Mouse (Mus musculus): ENCODE measurements around the gene Elf2. TPM values are rescaled to one million over a fixed set of nuclear protein-coding genes. Genes with fewer than 3 reads are reported as not detected.

Elf2 gene
- polyA plus RNA-seq, 1 experiment, result 28.1 TPM

DNA sequence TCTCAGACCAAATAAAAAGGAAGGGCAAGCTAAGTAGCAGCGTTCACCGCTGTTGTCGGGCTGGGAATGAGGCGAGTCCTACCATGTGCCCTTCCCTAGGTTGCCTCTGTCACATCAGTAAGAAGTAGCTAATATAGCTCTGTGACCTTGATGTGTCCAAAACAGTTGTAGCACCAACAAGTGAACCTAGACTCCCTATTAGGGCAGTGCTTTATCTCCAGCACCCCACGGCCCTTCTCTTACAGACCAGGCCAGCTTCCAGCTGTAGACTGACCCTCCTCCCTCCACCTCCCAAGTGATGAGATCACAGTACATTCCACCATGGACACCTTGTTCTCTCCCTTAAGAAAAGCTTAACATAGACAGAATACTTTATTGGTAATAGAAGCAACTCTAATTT, 82.4 kb downstream of the Elf2 start:
- H3K36me3 ChIP-seq (ENCODE audit: control insufficient read depth, insufficient read depth, low read length), result peaks cover 2% of the 10 kb centered on the region
- H3K27me3 ChIP-seq (replicated peaks; ENCODE audit: control insufficient read depth, insufficient read depth, low read length), result no peaks in the 10 kb centered on the region
- WGBS, result 89% methylated on average over 5 of the region's 5 CpGs
- TF ChIP-seq POLR2A (IDR thresholded peaks at IDR 0.05; ENCODE audit: low read depth, low read length) (no peak), CTCF (conservative IDR thresholded peaks at IDR 0.05; ENCODE audit: insufficient read depth, insufficient read length, low read depth, low read length) (no peak)
- no peaks in the 10 kb centered on the region for H3K4me1 ChIP-seq (ENCODE audit: control insufficient read depth, insufficient read depth, low read length)
- no peak overlapping the region for H3K27ac ChIP-seq (ENCODE audit: insufficient read depth, low read depth, low read length)
- no peak for DNase-seq
- H3K4me3 ChIP-seq (ENCODE audit: insufficient read depth, low read depth, low read length), result no peak overlapping the region

DNA sequence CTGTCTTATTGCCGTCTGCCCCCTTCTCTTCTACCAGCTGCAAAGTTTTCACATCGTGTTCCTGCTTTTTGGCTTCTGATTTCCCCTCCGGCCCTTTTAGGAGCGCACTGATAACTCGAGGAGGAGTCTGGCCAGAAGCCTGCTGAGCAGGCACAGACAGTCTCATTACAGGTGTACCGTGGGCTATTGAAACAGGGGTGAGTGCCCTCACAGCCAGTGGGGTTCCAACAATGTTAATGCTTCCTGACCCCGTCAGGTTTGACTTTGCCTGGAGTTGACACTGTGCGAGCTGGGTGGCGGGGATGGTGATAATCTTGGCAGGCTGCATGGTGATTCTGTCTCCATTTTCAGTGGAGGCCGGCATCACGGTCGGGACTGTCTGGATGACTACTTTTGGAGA, 84.0 kb downstream of the Elf2 start:
- no peak for DNase-seq
- Histone ChIP-seq H3K27ac (ENCODE audit: insufficient read depth, low read depth, low read length) (no peak overlapping the region), H3K36me3 (ENCODE audit: control insufficient read depth, insufficient read depth, low read length) (peaks cover 2% of the 10 kb centered on the region), H3K4me1 (ENCODE audit: control insufficient read depth, insufficient read depth, low read length) (no peaks in the 10 kb centered on the region), H3K27me3 (replicated peaks; ENCODE audit: control insufficient read depth, insufficient read depth, low read length) (no peaks in the 10 kb centered on the region), H3K4me3 (ENCODE audit: insufficient read depth, low read depth, low read length) (no peak overlapping the region)
- 85% methylated on average over 12 of the region's 12 CpGs for WGBS
- TF ChIP-seq CTCF (conservative IDR thresholded peaks at IDR 0.05; ENCODE audit: insufficient read depth, insufficient read length, low read depth, low read length) (no peak), POLR2A (IDR thresholded peaks at IDR 0.05; ENCODE audit: low read depth, low read length) (no peak)

DNA sequence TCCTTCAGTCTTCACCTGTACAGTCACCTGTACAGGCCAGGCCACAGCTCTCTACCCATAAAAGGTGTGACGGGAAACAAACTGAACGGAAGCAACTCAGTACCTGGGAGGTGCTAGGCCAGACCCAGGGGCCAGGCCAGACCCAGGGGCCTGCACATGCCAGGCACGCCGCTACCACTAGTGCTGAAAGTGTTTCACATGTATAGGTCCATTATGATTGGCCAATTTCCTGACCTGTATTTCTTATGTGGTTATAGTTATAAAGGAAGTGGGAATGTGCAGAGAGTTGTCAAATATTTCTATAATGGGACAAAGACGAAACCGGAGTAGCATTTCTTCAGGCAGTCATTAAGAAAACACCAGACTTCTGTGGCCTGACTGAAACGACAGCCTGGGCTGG, 85.7 kb downstream of the Elf2 start:
- no peak for DNase-seq
- 84% methylated on average over 7 of the region's 7 CpGs for WGBS
- peaks cover 2% of the 10 kb centered on the region for H3K36me3 ChIP-seq (ENCODE audit: control insufficient read depth, insufficient read depth, low read length)

DNA sequence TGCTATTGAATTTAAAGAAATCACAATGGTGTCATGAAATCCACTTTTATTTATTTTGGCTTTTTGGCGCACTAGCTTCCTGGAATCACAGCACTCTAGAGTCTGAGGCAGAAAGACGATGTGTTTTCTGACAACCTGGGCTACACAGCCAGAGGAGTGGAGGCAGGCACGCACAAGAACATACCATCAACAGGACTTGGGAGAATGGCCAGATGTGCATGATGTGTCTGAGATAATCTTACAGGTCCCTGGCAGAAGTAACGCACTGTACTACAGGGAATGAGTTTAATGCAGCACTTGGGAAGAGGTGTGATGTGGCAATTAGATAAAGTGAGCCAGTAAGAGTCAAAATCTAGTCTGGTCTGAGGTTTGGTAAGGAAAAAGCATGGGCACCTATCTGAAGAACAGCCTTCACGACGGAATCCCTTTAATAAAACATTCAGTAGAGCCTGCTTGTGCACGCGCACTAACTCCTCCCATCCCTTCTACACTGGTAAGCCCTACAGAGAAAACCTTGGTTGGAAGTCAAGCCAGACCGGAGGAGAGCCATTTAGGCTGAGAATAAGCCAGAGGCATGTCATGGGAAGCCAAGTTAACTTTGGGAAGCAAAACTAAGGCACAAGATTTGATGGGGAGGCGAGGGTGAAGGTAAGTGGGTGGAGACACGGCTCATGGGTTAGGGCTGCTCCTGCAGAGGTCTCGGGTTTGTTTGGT, 87.6 kb downstream of the Elf2 start:
- DNase-seq, result no peak
- TF ChIP-seq POLR2A (IDR thresholded peaks at IDR 0.05; ENCODE audit: low read depth, low read length) (no peak), CTCF (conservative IDR thresholded peaks at IDR 0.05; ENCODE audit: insufficient read depth, insufficient read length, low read depth, low read length) (no peak)
- H3K4me3 ChIP-seq (ENCODE audit: insufficient read depth, low read depth, low read length), result no peak overlapping the region
- H3K27ac ChIP-seq (ENCODE audit: insufficient read depth, low read depth, low read length), result no peak overlapping the region
- peaks cover 2% of the 10 kb centered on the region; the same call in 1 of the 2 replicates for H3K36me3 ChIP-seq (ENCODE audit: control insufficient read depth, insufficient read depth, low read length)
- WGBS, result 90% methylated on average over 12 of the region's 12 CpGs
- no peaks in the 10 kb centered on the region for H3K27me3 ChIP-seq (replicated peaks; ENCODE audit: control insufficient read depth, insufficient read depth, low read length)
- H3K4me1 ChIP-seq (ENCODE audit: control insufficient read depth, insufficient read depth, low read length), result no peaks in the 10 kb centered on the region

More for the DNA sequence above, 85.7 kb downstream of the Elf2 start:
- Histone ChIP-seq H3K27me3 (replicated peaks; ENCODE audit: control insufficient read depth, insufficient read depth, low read length) (no peaks in the 10 kb centered on the region), H3K27ac (ENCODE audit: insufficient read depth, low read depth, low read length) (no peak overlapping the region), H3K4me3 (ENCODE audit: insufficient read depth, low read depth, low read length) (no peak overlapping the region), H3K4me1 (ENCODE audit: control insufficient read depth, insufficient read depth, low read length) (no peaks in the 10 kb centered on the region)
- TF ChIP-seq POLR2A (IDR thresholded peaks at IDR 0.05; ENCODE audit: low read depth, low read length), result no peak
- TF ChIP-seq CTCF (conservative IDR thresholded peaks at IDR 0.05; ENCODE audit: insufficient read depth, insufficient read length, low read depth, low read length), result no peak

DNA sequence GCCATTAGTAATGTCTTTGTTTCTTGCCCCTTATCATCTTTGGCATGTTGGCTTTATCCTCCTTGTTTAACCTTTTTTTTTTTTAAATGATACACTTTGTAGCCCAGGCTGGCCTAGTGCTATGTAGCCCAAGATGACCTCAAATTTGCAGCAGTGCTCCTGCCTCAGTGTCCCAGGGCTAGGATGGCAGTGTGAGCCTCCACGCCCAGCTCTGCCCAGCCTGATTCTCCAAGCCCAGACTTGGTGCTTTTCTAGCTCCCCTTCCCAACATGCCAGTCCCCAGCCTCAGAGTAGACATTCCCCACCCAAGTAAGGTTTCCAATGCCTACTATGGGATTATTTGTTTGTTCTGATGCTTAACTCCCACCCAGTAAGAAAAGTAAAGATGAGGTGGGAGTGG, 88.2 kb downstream of the Elf2 start:
- Histone ChIP-seq H3K4me1 (ENCODE audit: control insufficient read depth, insufficient read depth, low read length) (no peaks in the 10 kb centered on the region), H3K36me3 (ENCODE audit: control insufficient read depth, insufficient read depth, low read length) (peaks cover 2% of the 10 kb centered on the region; the same call in 1 of the 2 replicates), H3K27me3 (replicated peaks; ENCODE audit: control insufficient read depth, insufficient read depth, low read length) (no peaks in the 10 kb centered on the region), H3K4me3 (ENCODE audit: insufficient read depth, low read depth, low read length) (no peak overlapping the region), H3K27ac (ENCODE audit: insufficient read depth, low read depth, low read length) (no peak overlapping the region)
- no peak for TF ChIP-seq CTCF (conservative IDR thresholded peaks at IDR 0.05; ENCODE audit: insufficient read depth, insufficient read length, low read depth, low read length)
- TF ChIP-seq POLR2A (IDR thresholded peaks at IDR 0.05; ENCODE audit: low read depth, low read length), result no peak
- DNase-seq, result no peak
- WGBS, result 94% methylated on average over 1 of the region's 1 CpGs

DNA sequence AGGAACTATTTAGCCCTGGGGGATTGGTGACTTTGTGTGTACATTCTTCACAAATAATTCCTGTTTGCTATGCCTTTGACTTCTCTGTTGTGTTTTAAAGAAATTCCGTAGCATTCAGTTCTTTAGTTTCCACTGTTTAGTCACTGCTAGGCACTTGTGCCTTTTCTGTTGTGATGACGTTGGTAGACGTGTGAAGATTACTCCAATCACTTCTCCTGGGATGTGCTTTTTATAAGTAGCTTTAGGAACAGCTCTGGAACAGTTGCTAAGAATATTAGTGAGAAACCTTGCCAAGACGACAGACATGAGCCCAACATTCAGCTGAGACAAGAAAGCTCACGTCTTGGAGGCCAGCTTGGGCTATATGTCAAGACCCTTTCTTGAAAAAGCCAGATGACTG, 89.4 kb downstream of the Elf2 start:
- WGBS, result 82% methylated on average over 5 of the region's 5 CpGs
- no peak for DNase-seq
- H3K36me3 ChIP-seq (ENCODE audit: control insufficient read depth, insufficient read depth, low read length), result peaks cover 2% of the 10 kb centered on the region; the same call in 1 of the 2 replicates

DNA sequence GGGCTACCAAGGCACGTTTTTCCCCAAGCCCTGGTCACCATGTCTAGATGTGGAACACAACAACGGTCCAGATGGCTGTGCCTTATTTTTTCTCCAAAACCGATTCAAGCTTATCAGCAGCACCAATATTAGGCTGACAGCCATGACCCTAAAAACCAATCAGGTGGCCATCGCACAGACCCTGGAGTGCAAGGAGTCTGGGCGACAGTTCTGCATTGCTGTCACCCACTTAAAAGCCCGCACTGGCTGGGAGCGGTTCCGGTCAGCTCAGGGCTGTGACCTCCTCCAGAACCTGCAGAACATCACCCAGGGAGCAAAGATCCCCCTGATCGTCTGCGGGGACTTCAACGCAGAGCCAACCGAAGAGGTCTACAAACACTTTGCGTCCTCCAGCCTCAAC, 90.6 kb downstream of the Elf2 start:
- no peaks in the 10 kb centered on the region; the same call in 1 of the 2 replicates for H3K36me3 ChIP-seq (ENCODE audit: control insufficient read depth, insufficient read depth, low read length)
- no peak for DNase-seq
- no peaks in the 10 kb centered on the region for H3K27me3 ChIP-seq (replicated peaks; ENCODE audit: control insufficient read depth, insufficient read depth, low read length)
- 93% methylated on average over 13 of the region's 13 CpGs for WGBS
- no peak for TF ChIP-seq POLR2A (IDR thresholded peaks at IDR 0.05; ENCODE audit: low read depth, low read length)
- TF ChIP-seq CTCF (conservative IDR thresholded peaks at IDR 0.05; ENCODE audit: insufficient read depth, insufficient read length, low read depth, low read length), result no peak
- H3K4me1 ChIP-seq (ENCODE audit: control insufficient read depth, insufficient read depth, low read length), result no peaks in the 10 kb centered on the region
- H3K4me3 ChIP-seq (ENCODE audit: insufficient read depth, low read depth, low read length), result no peak overlapping the region
- H3K27ac ChIP-seq (ENCODE audit: insufficient read depth, low read depth, low read length), result no peak overlapping the region

More for the DNA sequence above, 89.4 kb downstream of the Elf2 start:
- no peaks in the 10 kb centered on the region for H3K27me3 ChIP-seq (replicated peaks; ENCODE audit: control insufficient read depth, insufficient read depth, low read length)
- no peak overlapping the region for H3K27ac ChIP-seq (ENCODE audit: insufficient read depth, low read depth, low read length)
- no peak overlapping the region for H3K4me3 ChIP-seq (ENCODE audit: insufficient read depth, low read depth, low read length)
- no peaks in the 10 kb centered on the region for H3K4me1 ChIP-seq (ENCODE audit: control insufficient read depth, insufficient read depth, low read length)
- TF ChIP-seq CTCF (conservative IDR thresholded peaks at IDR 0.05; ENCODE audit: insufficient read depth, insufficient read length, low read depth, low read length), result no peak
- TF ChIP-seq POLR2A (IDR thresholded peaks at IDR 0.05; ENCODE audit: low read depth, low read length), result no peak
